Mouse (Mus musculus) E14TG2a.4 (cell line): ENCODE data around the gene Cbx7.

ENCODE experiments used
- CTCF ChIP-seq: conservative IDR thresholded peaks from 2 replicates; pipeline ENCODE4 v1.5.1; 2014; ENCODE audit warnings: low read length
- POU5F1 ChIP-seq: IDR thresholded peaks from 2 replicates; pipeline ENCODE4 v1.6.1; 2014; ENCODE audit warnings: low read length, borderline replicate concordance

DNA sequence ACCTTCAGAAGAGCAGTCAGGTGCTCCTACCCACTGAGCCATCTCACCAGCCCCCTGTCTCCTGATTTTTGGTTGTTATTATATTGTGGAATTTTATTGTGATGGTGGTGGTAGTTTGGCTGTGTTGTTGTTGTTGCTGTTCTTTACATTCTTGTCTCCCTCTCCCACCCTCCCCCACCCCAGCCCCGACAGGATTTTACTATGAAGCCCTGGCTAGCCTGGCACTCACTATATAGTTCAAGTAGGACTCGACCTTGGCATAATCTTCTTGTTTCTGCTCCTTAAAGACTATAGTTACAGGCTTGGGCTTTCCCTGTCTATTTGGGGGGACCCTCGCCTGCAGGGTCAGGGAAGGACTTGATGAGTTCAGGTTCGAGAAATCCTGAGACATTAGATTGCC is 76.6 kb downstream of the Cbx7 start:
- TF ChIP-seq CTCF (no peak), POU5F1 (no peak)
